Mouse (Mus musculus) olfactory bulb, adult 2 months (tissue): ENCODE measurements around the gene 9330182L06Rik. TPM values are rescaled to one million over a fixed set of nuclear protein-coding genes. Genes with fewer than 3 reads are reported as not detected.

Source experiments
- H3K27ac ChIP-seq: fragments of 200-500 bp; 2 replicates; pipeline ENCODE4 v1.5.1; 2012; ENCODE audit warnings: low read depth, low read length; ENCODE audit not compliant: insufficient read depth
- H3K4me1 ChIP-seq: fragments of 200-500 bp; 2 replicates; pipeline ENCODE4 v1.6.1; 2012; ENCODE audit warnings: low read length; ENCODE audit not compliant: control insufficient read depth, insufficient read depth
- H3K4me3 ChIP-seq: fragments of 200-500 bp; 2 replicates; pipeline ENCODE4 v1.5.1; 2012; ENCODE audit warnings: mild to moderate bottlenecking, low read depth, low read length, moderate library complexity; ENCODE audit not compliant: insufficient read depth
- CTCF ChIP-seq: fragments of 200-500 bp; IDR thresholded peaks from 2 replicates; pipeline ENCODE4 v1.5.1; 2012; ENCODE audit warnings: low read depth, mild to moderate bottlenecking, low read length, moderate library complexity; ENCODE audit not compliant: insufficient read depth
- POLR2A ChIP-seq: fragments of 200-500 bp; IDR thresholded peaks from 2 replicates; pipeline ENCODE4 v1.6.1; 2012; ENCODE audit warnings: mild to moderate bottlenecking, low read depth, low read length, moderate library complexity; ENCODE audit not compliant: insufficient read depth
- WGBS: fragments of 180-500 bp; shearing (Covaris S2); methylation state at CpG from one replicate; pipeline ENCODE4 v1.1.7; 2018; 5-methylcytosine and 5-hydroxymethylcytosine counted together
- polyA plus RNA-seq: library from polyadenylated mRNA; stranded (reverse); fragments of >200 nt; gene quantifications from 2 replicates; pipeline ENCODE4 v1.2.4, GENCODE M21; 2012; ENCODE audit warnings: low replicate concordance; ENCODE audit not compliant: missing spikeins, insufficient read depth, insufficient read length

9330182L06Rik gene
- polyA plus RNA-seq, 1 experiment: not detected

DNA sequence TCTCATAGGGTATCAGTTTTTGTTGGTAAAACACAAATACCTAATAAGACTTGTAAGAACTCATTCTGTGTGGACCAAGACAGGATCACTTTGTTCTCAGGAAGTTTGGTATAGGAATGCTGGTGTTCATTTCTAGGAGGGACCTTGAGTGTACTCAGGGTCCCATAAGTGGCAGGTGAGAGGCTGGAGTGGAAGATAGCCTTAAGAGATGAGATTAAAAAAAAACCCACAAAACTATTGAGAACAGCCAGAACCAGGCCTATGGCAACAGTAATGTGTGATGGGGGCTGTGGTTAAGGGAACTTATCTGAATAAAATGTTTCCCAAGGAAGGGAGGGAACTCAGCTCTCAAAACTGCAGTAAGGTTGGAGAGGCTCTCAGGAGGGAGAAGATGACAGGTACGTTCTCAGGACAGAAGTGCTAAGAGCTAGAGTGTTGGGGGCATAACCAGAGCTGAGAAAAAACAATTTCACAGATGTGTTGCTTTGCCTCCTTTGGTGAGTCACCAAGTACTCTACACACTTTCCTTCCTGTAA lies 126.0 kb downstream of the 9330182L06Rik start:
- 79% methylated on average over 1 of the region's 1 CpGs for WGBS

DNA sequence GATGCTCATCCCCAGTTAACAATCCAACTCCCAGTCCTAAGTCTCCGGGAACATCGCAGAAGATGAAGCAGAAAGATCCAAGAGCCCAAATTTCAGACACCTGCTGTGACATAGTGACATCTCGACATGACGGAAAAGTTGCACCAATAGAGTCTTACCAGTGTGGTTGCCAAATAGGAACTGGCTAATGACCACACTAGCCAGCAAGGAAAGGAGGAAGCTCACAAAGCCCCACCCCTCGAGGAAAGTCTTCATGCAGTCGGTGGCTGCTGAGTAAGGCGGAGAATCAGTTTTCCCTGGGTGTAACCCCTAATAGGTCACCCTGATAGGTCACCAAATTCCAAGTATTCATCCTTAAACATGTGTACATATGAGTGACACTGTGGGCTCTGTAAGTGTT lies 151.2 kb downstream of the 9330182L06Rik start:
- no peak overlapping the region for H3K4me3 ChIP-seq
- no peaks in the 10 kb centered on the region for H3K4me1 ChIP-seq
- no peak for TF ChIP-seq CTCF
- H3K27ac ChIP-seq: no peak overlapping the region
- WGBS: 91% methylated on average over 7 of the region's 7 CpGs

More for the DNA sequence above, 126.0 kb downstream of the 9330182L06Rik start:
- TF ChIP-seq CTCF (no peak), POLR2A (no peak)
- no peak overlapping the region for H3K4me3 ChIP-seq
- no peak overlapping the region for H3K27ac ChIP-seq
- H3K4me1 ChIP-seq: no peaks in the 10 kb centered on the region

DNA sequence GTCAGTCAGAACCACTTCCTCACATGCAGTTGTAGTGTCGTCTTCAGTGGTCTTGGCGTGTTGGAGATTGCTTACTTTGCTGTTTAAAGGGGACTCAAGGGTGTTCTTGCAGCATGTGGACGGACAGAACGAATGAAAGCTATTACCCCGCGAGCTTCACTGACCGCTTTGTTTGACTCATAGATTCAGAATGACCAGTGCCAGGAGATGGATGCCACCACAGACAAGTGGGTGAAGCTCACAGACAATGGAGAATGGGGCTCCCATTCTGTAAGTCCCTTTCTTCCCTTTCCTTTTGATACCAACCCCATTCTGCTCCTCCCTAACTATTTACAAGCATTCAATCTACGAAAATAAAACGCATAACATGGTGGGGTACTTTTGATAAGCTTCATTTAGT lies 151.9 kb downstream of the 9330182L06Rik start:
- H3K4me3 ChIP-seq: no peak overlapping the region
- H3K27ac ChIP-seq: no peak overlapping the region
- H3K4me1 ChIP-seq: no peaks in the 10 kb centered on the region
- no peak for TF ChIP-seq POLR2A
- TF ChIP-seq CTCF: no peak
- WGBS: 90% methylated on average over 9 of the region's 9 CpGs

DNA sequence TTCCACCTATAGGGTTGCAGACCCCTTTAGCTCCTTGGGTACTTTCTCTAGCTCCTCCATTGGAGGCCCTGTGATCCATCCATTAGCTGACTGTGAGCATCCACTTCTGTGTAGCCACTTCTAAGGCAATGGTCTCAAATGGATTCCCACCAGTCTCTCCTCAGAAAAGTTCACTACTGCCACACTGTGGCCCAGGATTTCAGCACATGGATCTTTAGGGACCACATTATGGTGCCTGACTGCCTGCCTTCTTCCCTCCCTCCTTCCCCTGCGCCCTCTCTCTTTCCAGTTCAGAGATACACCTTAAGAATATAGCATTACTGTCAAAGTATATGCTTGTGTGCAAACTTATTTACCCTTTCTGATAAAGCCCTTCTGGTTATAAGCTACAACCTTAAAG lies 154.0 kb downstream of the 9330182L06Rik start:
- 41% methylated on average over 1 of the region's 1 CpGs for WGBS
- Histone ChIP-seq H3K4me1 (no peaks in the 10 kb centered on the region), H3K27ac (no peak overlapping the region), H3K4me3 (no peak overlapping the region)
- TF ChIP-seq POLR2A (no peak), CTCF (no peak)

DNA sequence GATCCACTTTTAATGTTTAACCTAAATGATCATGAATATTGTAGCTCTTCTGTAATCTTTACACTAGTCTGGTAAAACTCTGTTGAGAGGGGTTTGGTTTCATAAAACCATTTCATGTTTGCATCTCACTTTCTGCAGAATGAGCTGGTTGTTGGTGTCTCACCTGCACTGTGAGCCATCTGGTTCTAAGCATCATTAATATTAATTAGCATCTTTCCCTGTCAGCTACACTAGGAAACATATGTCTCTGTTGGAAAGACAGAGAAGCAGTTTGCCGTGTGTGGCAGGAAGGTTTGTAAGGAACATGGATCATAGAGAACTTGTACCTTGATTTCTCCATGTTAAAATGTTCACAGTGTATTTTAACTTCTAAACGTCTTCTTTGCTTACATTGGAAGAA lies 158.5 kb downstream of the 9330182L06Rik start:
- Histone ChIP-seq H3K4me1 (no peaks in the 10 kb centered on the region), H3K4me3 (no peak overlapping the region), H3K27ac (no peak overlapping the region)
- no peak for TF ChIP-seq POLR2A
- TF ChIP-seq CTCF: no peak
- WGBS: 66% methylated on average over 2 of the region's 2 CpGs

DNA sequence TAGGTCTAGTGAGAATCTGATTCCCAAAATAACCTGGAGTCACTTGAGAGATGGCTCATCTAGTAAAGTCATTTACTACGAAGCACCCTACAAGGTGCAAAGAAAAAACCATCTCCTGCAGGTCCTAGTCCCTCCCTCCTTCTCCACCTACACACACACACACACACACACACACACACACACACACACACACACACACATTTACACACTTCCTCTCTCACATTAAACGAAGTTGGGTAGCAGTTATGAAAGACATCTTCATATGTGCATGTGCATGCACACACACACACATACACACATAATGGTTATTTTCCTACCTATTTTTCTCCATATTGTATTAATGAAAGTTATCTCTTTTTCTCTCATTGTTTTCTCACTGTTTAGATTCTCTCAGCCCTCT lies 161.2 kb downstream of the 9330182L06Rik start:
- Histone ChIP-seq H3K4me3 (no peak overlapping the region), H3K27ac (no peak overlapping the region), H3K4me1 (no peaks in the 10 kb centered on the region)
- TF ChIP-seq CTCF (no peak), POLR2A (no peak)
- 69% methylated on average over 2 of the region's 2 CpGs for WGBS

DNA sequence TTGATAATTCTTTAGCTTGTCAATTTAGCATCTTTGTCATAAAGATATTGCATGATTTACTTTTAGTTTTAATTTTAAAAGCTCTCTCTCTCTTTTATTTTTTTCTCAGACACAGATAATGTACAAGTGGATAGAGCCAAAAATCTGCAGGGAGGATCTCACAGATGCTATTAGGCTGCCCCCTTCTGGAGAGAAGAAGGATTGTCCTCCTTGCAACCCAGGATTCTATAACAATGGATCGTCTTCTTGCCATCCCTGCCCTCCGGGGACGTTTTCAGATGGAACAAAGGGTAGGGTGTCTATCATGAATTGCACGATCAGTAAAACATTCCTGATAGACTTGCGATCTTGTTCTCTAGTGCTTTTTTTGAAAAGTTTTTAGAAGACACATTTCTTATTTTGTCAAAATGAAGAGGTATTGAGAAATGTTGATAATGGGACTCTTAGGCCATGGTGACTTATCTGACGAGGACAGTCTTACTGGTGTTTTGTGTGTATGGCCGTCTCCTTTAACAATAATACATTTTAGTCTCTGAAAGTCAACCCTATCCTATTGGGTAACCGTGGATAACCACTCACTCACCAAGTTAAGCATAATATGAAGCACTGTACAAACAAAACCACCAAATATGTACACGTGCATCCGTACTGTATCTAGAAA lies 161.8 kb downstream of the 9330182L06Rik start:
- no peaks in the 10 kb centered on the region for H3K4me1 ChIP-seq
- H3K4me3 ChIP-seq: no peak overlapping the region
- WGBS: 48% methylated on average over 10 of the region's 10 CpGs
- no peak overlapping the region for H3K27ac ChIP-seq
- TF ChIP-seq CTCF (no peak), POLR2A (no peak)

DNA sequence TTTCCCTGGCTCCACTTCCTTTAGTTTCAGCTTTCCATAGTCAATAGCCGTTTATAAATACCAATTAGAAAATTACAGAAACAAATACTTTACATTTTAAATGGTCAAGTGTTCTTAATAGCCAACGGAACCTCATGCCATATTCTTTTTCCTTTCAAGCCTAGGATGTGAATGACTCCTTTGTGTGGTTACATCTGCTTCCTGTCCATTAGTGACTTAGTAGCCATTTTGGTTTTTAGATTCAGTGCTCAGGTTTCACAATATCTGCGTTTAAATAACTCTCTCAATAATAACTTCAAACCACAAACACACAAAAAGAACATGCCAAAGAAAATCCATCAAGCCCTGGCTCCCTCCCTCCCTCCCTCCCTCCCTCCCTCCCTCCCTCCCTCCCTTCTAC lies 162.8 kb downstream of the 9330182L06Rik start:
- no peak overlapping the region for H3K27ac ChIP-seq
- 45% methylated on average over 3 of the region's 3 CpGs for WGBS
- H3K4me1 ChIP-seq: no peaks in the 10 kb centered on the region
- no peak overlapping the region for H3K4me3 ChIP-seq
- TF ChIP-seq CTCF (no peak), POLR2A (no peak)

DNA sequence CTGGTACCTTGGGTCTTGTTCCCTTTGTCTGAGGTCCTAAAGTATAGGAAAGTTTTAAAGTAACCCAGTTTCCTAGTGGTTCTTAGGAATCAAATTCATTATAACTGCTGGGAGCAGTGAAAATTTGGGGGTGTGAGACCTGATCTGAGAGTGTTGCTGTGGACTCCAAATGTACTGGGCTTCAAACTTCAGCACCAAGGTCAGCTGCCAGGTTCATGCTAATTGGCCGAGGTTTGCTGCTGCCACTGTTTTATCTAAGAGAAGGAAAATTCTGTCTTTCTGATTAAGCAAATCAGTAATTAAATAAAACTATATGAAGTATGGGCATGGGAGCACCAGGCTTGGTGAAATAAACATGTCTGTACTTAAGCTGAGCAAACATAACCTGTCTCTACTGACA lies 180.2 kb downstream of the 9330182L06Rik start:
- H3K4me1 ChIP-seq: no peaks in the 10 kb centered on the region
- TF ChIP-seq CTCF (no peak), POLR2A (no peak)
- WGBS: 54% methylated on average over 1 of the region's 1 CpGs

More for the DNA sequence above, 180.2 kb downstream of the 9330182L06Rik start:
- no peak overlapping the region for H3K4me3 ChIP-seq
- H3K27ac ChIP-seq: no peak overlapping the region
